Mouse (Mus musculus) ES-E14 (cell line): ENCODE measurements around the gene 1700029P11Rik.

Experiments used
- CHD2 ChIP-seq: IDR thresholded peaks from 2 replicates; pipeline ENCODE4 v1.6.1; 2014; ENCODE audit warnings: mild to moderate bottlenecking, low read depth, low read length, inconsistent platforms
- HCFC1 ChIP-seq: IDR thresholded peaks from 2 replicates; pipeline ENCODE4 v1.6.1; 2012; ENCODE audit warnings: low read length, inconsistent platforms, borderline replicate concordance; ENCODE audit not compliant: insufficient read depth
- MAFK ChIP-seq: IDR thresholded peaks from 2 replicates; pipeline ENCODE4 v1.6.1; 2014; ENCODE audit warnings: mild to moderate bottlenecking, low read depth, low read length, inconsistent platforms; ENCODE audit not compliant: insufficient read depth
- ZC3H11A ChIP-seq: IDR thresholded peaks from 2 replicates; pipeline ENCODE4 v1.6.1; 2012; ENCODE audit warnings: low read depth, mild to moderate bottlenecking, inconsistent platforms, low read length, borderline replicate concordance
- ZNF384 ChIP-seq: IDR thresholded peaks from 2 replicates; pipeline ENCODE4 v1.6.1; 2012; ENCODE audit warnings: low read depth, low read length, inconsistent platforms

DNA sequence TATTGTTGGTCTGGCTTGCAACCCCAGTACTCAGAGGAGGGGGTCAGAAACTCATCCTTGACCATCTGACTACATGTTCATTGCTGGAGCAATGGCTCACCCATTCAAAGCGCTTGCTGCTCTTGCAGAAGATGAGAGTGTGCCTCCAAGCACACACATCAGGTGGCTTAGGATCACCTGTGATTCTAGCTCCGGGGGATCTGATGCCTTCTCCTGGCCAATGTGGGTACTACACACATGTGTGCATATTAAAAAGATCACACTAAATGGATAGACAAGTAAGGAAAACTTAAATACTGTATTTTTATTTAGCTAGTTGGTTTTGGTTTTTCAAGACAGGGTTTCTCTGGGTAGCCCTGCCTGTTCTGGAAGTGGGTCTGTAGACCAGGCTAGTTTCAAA, 39.3 kb upstream of the 1700029P11Rik start:
- TF ChIP-seq ZC3H11A (no peak), CHD2 (no peak), HCFC1 (no peak), ZNF384 (no peak), MAFK (no peak)
